Mouse (Mus musculus): ENCODE results near the gene Ptpn1. TPM values are rescaled to one million over a fixed set of nuclear protein-coding genes. Genes with fewer than 3 reads are reported as not detected.

The Ptpn1 gene
- total RNA-seq, 2 experiments from 2014 or later = 50.7 to 55.3 TPM

Other genes starting within 250 kb of the Ptpn1 start
- gene Cebpb, start 243.1 kb upstream of the Ptpn1 start, total RNA-seq (2021) = 10 to 100 TPM; 12.9 to 18.8 TPM
- 10 to 100 TPM; 45.2 to 48.3 TPM for gene Tmem189, start 242.2 kb upstream of the Ptpn1 start, total RNA-seq (2021)
- 1 to 10 TPM in 1 of 2 experiments, under 1 TPM in 1; 0.32 to 1.7 TPM for gene Ripor3, start 78.6 kb downstream of the Ptpn1 start, total RNA-seq (2021)
- gene Pard6b, start 148.9 kb downstream of the Ptpn1 start, total RNA-seq (2021) = 1 to 10 TPM; 4.4 to 5.8 TPM

Data from left cerebral cortex, postnatal 36 days (tissue).